ENCODE assay signal across 9 mouse cellular contexts in genomic region chr4:118037406-118037805, GRCm38 (mm10).
A peak's percentile ranks its signal among the peaks of the same experiment; 100 is the strongest.
DNase-seq lines count a peak whose midpoint lies in the region; ATAC-seq lines count a peak whose summit lies in the region.
"Had no signal": no experiment of that assay in that cellular context is flagged by ENCODE, and none has a peak within 500 bp of the region (broad histone marks: within the 10 kb centered on the region; RNA-seq: fewer than 3 reads in every experiment).

No protein-coding gene starts in this region.

- no peak for DNase-seq in kidney, postnatal 4 days
- DNase-seq in limb, embryonic 10.5 days (ENCODE audit: low spot score): no peak
- no peak for DNase-seq in thymus, postnatal 0 days (ENCODE audit: low spot score)
- DNase-seq in right cerebral cortex, postnatal 25 days: no peak
- DNase-seq: cerebellum, postnatal 36 days; liver, embryonic 13.5 days had no signal

- no peak overlapping the region for H3K4me3 ChIP-seq in kidney, embryonic 16.5 days (ENCODE audit: low read length)
- no peak overlapping the region for H3K4me3 ChIP-seq in embryonic facial prominence, embryonic 15.5 days (replicated peaks)
- no peak overlapping the region for H3K4me3 ChIP-seq in limb, embryonic 10.5 days
- H3K4me3 ChIP-seq in stomach, embryonic 14.5 days (ENCODE audit: low read depth, low read length): no peak overlapping the region
- H3K4me3 ChIP-seq: liver, embryonic 13.5 days had no signal

- H3K9ac ChIP-seq in kidney, embryonic 16.5 days (replicated peaks; ENCODE audit: low read length): no peak overlapping the region
- no peak overlapping the region for H3K9ac ChIP-seq in embryonic facial prominence, embryonic 15.5 days
- H3K9ac ChIP-seq in stomach, embryonic 14.5 days (replicated peaks; ENCODE audit: low read depth, low read length): no peak overlapping the region
- H3K9ac ChIP-seq: liver, embryonic 13.5 days had no signal

- WGBS in kidney, embryonic 16.5 days: 40% methylated on average over 5 of the region's 5 CpGs
- WGBS in embryonic facial prominence, embryonic 15.5 days: 52% methylated on average over 5 of the region's 5 CpGs
- 44% methylated on average over 5 of the region's 5 CpGs for WGBS in limb, embryonic 10.5 days
- WGBS in stomach, embryonic 14.5 days: 46% methylated on average over 5 of the region's 5 CpGs

- H3K27ac ChIP-seq in kidney, embryonic 16.5 days (ENCODE audit: low read length): peak overlapping the region; percentile 43; the same call in 1 of the 2 replicates
- peak overlapping the region; percentile 44; the same call in 1 of the 2 replicates for H3K27ac ChIP-seq in embryonic facial prominence, embryonic 15.5 days (replicated peaks)
- H3K27ac ChIP-seq in limb, embryonic 10.5 days: peak overlapping the region; percentile 47; the same call in 1 of the 2 replicates
- H3K27ac ChIP-seq in stomach, embryonic 14.5 days (ENCODE audit: low read length): peak overlapping the region; percentile 72
- H3K27ac ChIP-seq: liver, embryonic 13.5 days had no signal

- no peaks in the 10 kb centered on the region for H3K9me3 ChIP-seq in kidney, embryonic 16.5 days (ENCODE audit: low read length)
- no peaks in the 10 kb centered on the region for H3K9me3 ChIP-seq in embryonic facial prominence, embryonic 15.5 days (replicated peaks)
- no peaks in the 10 kb centered on the region for H3K9me3 ChIP-seq in limb, embryonic 10.5 days (replicated peaks)
- no peaks in the 10 kb centered on the region; the same call in 1 of the 2 replicates for H3K9me3 ChIP-seq in stomach, embryonic 14.5 days (ENCODE audit: control insufficient read depth, low read depth, low read length)
- H3K9me3 ChIP-seq: liver, embryonic 13.5 days had no signal

- 0 out of 2 replicates have a peak, but pooled peaks have one; percentile 25 for ATAC-seq in kidney, embryonic 16.5 days (ENCODE audit: low FRiP score, low TSS enrichment)
- no peak for ATAC-seq in embryonic facial prominence, embryonic 15.5 days (ENCODE audit: insufficient number of reproducible peaks, low FRiP score, low TSS enrichment, low read depth)
- no peak for ATAC-seq in stomach, embryonic 14.5 days (ENCODE audit: insufficient number of reproducible peaks, insufficient read depth, low FRiP score, low read depth)

- H3K4me1 ChIP-seq in kidney, embryonic 16.5 days (ENCODE audit: insufficient read depth, low read length): peaks cover 23% of the 10 kb centered on the region
- H3K4me1 ChIP-seq in embryonic facial prominence, embryonic 15.5 days: peaks cover 11% of the 10 kb centered on the region
- H3K4me1 ChIP-seq in limb, embryonic 10.5 days: peaks cover 50% of the 10 kb centered on the region
- H3K4me1 ChIP-seq in stomach, embryonic 14.5 days (ENCODE audit: control insufficient read depth, insufficient read depth, low read length): peaks cover 8% of the 10 kb centered on the region; the same call in 1 of the 2 replicates
- H3K4me1 ChIP-seq: liver, embryonic 13.5 days had no signal

- no peaks in the 10 kb centered on the region for H3K27me3 ChIP-seq in kidney, embryonic 16.5 days (ENCODE audit: insufficient read depth, low read length)
- H3K27me3 ChIP-seq in embryonic facial prominence, embryonic 15.5 days: no peaks in the 10 kb centered on the region
- H3K27me3 ChIP-seq in limb, embryonic 10.5 days (ENCODE audit: low read depth, poor library complexity, severe bottlenecking): no peaks in the 10 kb centered on the region
- no peaks in the 10 kb centered on the region for H3K27me3 ChIP-seq in stomach, embryonic 14.5 days (ENCODE audit: control insufficient read depth, insufficient read depth, low read length)
- H3K27me3 ChIP-seq: liver, embryonic 13.5 days had no signal

- H3K4me2 ChIP-seq in kidney, embryonic 16.5 days (replicated peaks; ENCODE audit: low read depth, low read length): no peak overlapping the region
- no peak overlapping the region for H3K4me2 ChIP-seq in embryonic facial prominence, embryonic 15.5 days (replicated peaks)
- no peak overlapping the region for H3K4me2 ChIP-seq in stomach, embryonic 14.5 days (replicated peaks; ENCODE audit: low read depth, low read length)
- H3K4me2 ChIP-seq: liver, embryonic 13.5 days had no signal

- H3K36me3 ChIP-seq in kidney, embryonic 16.5 days (ENCODE audit: insufficient read depth, low read length): no peaks in the 10 kb centered on the region
- H3K36me3 ChIP-seq in embryonic facial prominence, embryonic 15.5 days: no peaks in the 10 kb centered on the region
- no peaks in the 10 kb centered on the region for H3K36me3 ChIP-seq in limb, embryonic 10.5 days
- no peaks in the 10 kb centered on the region for H3K36me3 ChIP-seq in stomach, embryonic 14.5 days (ENCODE audit: control insufficient read depth, insufficient read depth, low read length)
- H3K36me3 ChIP-seq: liver, embryonic 13.5 days had no signal
